Mouse (Mus musculus) left cerebral cortex, postnatal 25 days (tissue): Measurements from ENCODE around the gene Rassf2. TPM values are rescaled to one million over a fixed set of nuclear protein-coding genes. Genes with fewer than 3 reads are reported as not detected.

Experiments used
- DNase-seq, 2 experiments: peaks; one replicate each; pipeline ENCODE4 v3.0.0; 2022; ENCODE audit warnings: low spot score in 2 of 2, mixed read lengths in 1 of 2
- intact Hi-C: fragments of 180-260 bp; cut with DNase I; formaldehyde crosslinking; loops from one replicate; pipeline ENCODE4 v1.15.1; 2025
- total RNA-seq, 2 experiments: library from RNA; stranded (reverse); gene quantifications; 2 replicates each; pipeline ENCODE4 v1.2.3; 2021

Gene Rassf2
- total RNA-seq, 2 experiments from 2014 or later: 36.1 to 38.7 TPM

DNA sequence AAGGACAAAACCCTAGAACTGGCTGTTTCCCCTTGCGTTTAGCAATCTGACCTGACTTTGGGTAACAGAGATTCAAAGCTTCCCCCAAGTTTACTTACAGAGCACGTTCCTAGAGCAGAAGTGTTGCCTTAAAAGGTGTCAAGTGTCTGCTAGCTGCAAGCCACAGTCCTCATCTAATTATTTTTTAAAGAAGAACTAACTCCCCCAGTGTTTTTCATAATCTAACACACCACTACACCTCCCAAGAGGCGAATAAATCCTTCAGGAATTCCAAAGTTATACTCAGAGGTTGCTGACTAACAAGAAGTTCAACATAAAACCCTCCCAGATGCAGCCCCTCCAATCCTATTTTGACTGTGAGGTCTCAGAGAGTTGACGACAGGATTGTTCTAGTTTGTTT lies 21.9 kb downstream of the Rassf2 start:
- intact Hi-C loops: no loop called here
- DNase-seq: no peak

DNA sequence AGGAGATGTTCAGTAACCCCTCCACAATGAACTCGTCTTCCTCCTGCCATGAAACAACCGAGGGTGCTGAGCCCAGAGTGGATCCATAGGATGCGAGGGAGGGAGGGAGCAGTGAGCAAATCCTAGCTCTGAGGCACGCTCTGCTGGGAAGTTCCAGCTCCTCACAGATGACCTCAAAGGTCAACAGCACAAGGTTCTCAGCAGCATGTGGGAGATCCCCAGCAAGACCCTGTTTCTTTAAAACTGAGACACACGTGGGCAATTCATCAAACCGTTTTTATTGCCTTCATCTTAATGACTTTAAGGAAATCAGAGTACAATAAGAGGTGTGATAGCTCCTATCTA lies 22.6 kb downstream of the Rassf2 start:
- no peak for DNase-seq
- intact Hi-C loops: no loop called here

DNA sequence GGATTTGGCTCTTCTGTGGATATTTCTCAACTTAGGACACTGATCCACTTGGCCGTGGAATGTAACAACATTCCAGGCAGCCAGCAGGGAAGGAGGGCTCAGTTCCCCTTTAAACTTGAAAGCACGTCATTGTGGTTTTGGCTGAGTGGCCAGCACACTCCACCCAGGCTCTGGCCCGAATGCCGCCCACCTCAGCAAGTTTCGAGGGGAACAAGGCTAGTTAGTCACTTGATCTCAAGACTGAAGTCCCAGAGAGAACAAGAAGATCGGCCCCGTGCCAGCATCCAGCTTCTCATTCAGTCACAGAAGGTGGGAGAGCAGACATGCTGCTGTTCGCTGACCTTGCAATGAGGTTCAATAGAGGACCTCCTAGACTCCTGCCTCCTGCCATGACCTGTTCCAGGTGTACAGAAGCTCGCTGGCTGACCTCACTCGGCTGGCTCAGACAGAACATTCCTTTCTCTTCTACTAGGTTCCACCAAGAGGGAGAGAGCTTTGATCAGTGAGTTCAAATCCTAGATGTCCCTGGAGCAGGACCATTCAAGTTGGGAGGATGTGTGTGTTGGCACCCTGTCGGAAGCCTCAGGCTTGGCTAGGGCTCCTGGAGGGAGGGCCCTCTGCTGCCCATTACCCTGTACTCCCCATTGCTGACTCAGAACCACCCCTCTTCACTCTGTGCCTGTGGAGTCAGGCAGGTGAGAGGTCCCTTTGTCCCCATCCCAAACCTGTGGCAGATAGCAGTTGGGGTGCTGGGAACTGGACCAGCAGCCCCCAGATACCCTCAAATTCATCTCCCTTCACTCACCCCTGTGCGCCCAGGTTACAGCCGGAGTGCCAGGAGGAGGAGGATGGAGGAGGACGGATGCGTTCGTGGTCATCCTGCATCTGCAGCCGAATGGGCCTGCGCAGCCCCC lies 23.2 kb downstream of the Rassf2 start:
- intact Hi-C loops: no loop called here
- peak in 1 of 2 experiments; percentile 64 for DNase-seq

GRCm38 (mm10) chr2:132005445-132005844 lies 24.6 kb downstream of the Rassf2 start:
- intact Hi-C loops: no loop called here
- DNase-seq: no peak

DNA sequence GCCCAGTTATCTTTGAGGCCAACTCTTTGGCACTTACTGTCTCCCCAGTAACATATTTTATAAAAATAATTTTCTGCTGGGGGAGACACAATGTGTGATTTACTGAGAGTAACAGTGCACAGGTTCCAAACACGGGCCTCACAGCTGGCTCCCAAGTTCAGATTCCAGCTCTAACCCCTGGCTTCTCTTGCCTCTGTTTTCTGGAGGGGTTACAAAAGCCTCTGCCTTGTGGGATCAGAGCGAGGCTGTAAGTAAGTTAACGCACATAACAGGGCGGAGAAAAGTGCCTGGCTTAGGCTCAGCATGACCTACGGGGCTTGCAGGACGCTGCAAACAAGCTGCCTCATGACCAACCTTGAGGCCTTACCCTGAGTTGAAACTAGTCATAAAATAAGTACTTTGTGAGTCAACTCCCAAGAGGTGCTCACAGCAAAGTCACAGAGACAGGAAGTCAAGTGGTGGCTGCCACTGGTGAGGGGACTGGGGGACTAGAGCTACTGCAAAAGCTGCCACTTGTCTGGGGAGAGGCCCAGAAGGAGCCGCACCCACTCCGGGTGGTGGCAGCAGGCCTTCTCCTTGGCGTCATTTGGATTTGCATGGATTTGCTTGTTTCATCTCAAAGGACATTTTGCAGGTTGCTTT lies 25.4 kb downstream of the Rassf2 start:
- no peak for DNase-seq
- intact Hi-C loops: no loop called here

DNA sequence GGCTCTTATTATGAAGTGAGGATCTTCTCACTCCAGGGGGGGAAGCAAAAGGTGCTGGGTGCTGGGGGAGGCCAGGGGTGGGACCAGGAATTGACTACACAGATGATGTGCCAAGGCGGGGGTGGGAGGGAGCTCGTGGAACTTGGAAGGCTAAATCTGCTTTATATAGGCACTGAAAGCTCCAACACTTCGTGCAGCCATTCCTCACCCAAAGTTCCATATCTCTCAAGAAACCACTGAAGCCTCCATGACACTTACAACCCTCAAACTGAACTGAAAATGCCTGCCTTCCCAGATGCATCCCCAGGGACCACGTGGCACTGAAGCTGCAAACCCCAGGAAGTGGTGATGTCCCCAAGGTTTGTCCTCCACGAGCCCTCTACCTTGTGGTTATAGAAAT lies 26.1 kb downstream of the Rassf2 start:
- DNase-seq: no peak
- intact Hi-C loops: no loop called here

GRCm38 (mm10) chr2:132001696-132002334 lies 28.2 kb downstream of the Rassf2 start:
- intact Hi-C loops: no loop called here
- DNase-seq: no peak

GRCm38 (mm10) chr2:131997356-131997755 lies 32.7 kb downstream of the Rassf2 start:
- intact Hi-C loops: no loop called here
- no peak for DNase-seq

- peak in 1 of 2 experiments; percentile 56 for DNase-seq
- intact Hi-C loops: no loop called here
These were observed 33.7 kb downstream of the Rassf2 start for GRCm38 (mm10) chr2:131996369-131996768.

- DNase-seq: peak; percentile 42 to 79
- intact Hi-C loops: no loop called here
These were observed 34.3 kb downstream of the Rassf2 start for GRCm38 (mm10) chr2:131995742-131996141.

GRCm38 (mm10) chr2:131994971-131995370 lies 35.1 kb downstream of the Rassf2 start:
- no peak for DNase-seq
- intact Hi-C loops: no loop called here

- intact Hi-C loops: no loop called here
- DNase-seq: no peak
These were observed 36.4 kb downstream of the Rassf2 start for GRCm38 (mm10) chr2:131993563-131994088.

DNA sequence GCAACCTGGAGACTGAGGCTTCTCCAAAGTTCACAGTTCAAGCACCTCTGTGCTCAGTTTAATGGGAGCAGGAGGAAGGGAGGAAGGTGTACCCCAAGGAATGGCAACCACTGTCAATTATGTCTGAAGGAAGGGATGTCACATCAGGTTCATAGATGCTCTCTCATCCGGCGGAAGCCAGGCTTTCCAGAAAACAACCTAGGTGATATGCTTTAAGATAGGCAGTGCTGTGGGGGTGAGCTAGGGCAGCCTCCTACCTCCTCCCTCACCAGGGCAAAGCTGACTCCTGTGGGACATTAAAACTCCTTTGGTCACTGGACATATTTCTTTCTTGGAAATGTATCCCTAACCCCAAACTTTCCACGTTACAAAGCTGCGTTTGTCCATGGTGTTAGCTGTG lies 36.9 kb downstream of the Rassf2 start:
- DNase-seq: no peak
- intact Hi-C loops: no loop called here

DNA sequence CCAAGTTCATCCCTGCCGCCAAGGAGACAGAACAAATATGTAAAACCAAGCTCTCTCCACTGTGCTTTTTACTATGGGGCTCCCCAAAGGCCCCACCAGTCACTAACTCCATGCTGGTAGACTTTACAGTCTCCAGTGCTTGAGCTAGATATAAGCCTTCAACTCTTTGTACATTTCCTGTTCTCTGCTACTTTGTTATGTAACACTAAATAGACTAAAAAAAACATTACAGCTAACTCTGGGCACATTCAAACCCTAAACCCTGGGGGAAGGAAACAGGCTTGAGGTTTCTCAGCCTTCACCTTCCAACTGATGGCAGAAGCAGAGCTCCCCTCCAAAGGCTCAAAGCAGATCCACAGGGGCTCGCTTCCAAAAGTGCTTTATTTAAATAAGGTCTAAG lies 37.6 kb downstream of the Rassf2 start:
- DNase-seq: no peak
- intact Hi-C loops: no loop called here

- intact Hi-C loops: loop anchor here (5.0 kb wide), 1 partner anchor 39 kb away; no protein-coding TSS in a partner anchor
- DNase-seq: no peak
These were observed 41.5 kb downstream of the Rassf2 start for GRCm38 (mm10) chr2:131988550-131988949.

DNA sequence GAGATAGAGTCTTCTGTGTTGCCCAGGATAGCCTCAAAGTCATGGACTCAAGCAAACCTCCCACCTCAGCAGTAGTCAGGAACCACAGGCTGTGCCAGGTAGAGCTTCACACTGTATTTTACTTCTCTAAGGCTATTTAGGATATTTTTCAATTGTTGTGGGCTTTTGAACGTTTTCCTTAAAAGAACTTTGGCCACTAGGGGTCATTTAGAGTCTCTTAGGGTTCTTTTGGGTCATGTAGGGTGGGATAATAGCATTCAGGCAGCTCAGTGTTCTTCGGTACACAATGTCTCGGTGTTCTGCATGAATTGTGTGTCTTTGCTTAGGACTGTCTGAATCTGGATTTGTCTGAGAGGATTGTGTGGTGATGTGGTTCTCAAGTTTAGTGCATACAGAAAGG lies 42.1 kb downstream of the Rassf2 start:
- no peak for DNase-seq
- intact Hi-C loops: loop anchor here (5.0 kb wide), 1 partner anchor 39 kb away; no protein-coding TSS in a partner anchor

DNA sequence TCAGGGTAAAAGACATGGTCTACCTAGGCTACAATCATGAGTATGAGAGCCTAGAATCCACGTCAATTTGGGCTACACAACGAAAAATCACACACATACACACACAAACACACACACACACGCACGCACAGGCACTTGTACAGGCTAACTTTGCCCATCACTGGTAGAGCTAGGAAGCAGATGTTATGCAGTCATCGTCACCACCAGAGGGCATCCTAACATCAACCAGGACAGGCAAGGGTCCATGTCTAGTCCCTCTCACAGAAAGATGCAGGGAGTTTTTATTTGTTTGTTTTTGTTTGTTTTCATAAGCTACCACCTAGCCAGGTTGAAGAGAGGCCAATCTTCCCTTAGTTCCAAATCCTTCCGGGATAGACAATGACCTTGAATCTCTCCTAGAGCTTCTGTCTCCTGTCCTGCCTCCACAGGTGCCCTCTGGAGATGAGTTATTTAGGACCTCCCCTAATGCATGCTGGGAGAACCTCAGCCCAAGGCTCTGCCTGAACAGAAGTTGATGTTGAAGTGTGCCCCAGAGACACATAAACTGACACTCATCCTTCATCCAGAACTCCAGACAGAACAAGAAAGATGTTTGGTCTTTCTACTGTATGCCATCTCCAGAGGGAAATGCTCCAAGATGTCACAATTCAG lies 47.4 kb downstream of the Rassf2 start:
- DNase-seq: peak; percentile 73 to 74
- intact Hi-C loops: loop anchor here (1.0 to 2.0 kb wide), 3 partner anchors 77 to 258 kb away; no protein-coding TSS in a partner anchor

DNA sequence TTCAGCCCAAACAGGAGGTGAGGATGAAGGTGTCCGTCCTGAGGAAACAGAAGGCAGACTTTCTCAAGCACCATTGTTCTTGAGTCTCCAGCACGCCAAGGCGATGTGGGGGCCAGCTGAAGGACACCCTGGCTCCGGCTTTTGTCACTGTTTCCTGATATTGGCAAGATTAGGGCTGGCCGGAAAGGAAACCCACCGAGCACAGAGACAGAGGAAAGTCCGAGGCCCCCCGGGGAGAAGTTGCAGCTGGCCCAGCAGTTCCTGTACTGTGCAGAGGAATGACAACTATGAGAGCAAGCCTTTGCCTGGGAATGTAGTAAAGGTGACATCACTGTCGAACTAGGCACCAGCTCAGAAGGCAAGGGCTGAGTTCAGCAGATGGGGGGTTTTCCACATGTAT lies 49.2 kb downstream of the Rassf2 start:
- no peak for DNase-seq
- intact Hi-C loops: no loop called here

DNA sequence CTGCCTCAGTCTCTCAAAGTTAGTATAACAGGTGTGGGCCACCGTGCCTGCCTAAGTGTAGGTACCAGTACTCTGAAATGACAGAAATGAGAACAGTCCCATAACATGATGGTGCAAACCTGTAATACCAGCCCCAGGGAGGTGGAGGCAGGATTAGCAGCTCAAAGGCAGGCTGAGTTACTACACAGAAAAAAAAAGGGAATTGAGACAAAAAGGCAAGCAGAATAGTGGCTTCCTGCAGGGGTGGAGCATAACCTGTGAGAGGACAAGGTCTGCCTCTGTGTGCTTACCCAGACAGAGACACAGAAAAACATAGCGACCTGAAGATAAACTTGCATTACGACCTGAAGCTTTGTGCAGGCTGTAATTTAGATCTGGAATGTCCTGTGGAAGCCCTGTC lies 53.4 kb downstream of the Rassf2 start:
- DNase-seq: no peak
- intact Hi-C loops: no loop called here

GRCm38 (mm10) chr2:131971098-131971497 lies 59.0 kb downstream of the Rassf2 start:
- intact Hi-C loops: no loop called here

More at GRCm38 (mm10) chr2:131971098-131971497, 59.0 kb downstream of the Rassf2 start:
- peak in 1 of 2 experiments; percentile 47 for DNase-seq
